9 mouse cellular contexts compared by ENCODE assay signal in the genomic region with DNA sequence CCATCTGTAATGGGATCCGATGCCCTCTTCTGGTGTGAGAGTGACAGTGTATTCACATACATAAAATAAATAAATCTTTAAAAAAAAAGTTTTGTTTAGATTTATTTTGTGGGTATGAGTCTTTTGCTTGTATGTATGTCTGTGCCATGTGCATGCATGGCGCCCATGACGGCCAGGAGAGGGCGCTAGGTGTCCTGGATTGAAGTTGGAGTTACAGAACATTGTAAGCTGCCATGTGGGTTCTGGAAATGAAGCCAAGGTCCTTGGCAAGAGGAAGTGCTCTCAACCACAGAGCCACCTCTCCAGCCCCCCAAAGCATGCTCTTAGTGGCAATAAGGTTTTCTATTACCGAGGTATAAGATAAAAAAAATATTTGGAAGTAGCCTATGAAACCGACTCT. TPM values are rescaled to one million over a fixed set of nuclear protein-coding genes. Genes with fewer than 3 reads are reported as not detected.
DNase-seq lines count a peak whose midpoint lies in the region; ATAC-seq lines count a peak whose summit lies in the region.
"Had no signal": no experiment of that assay in that cellular context is flagged by ENCODE, and none has a peak within 500 bp of the region (broad histone marks: within the 10 kb centered on the region; RNA-seq: fewer than 3 reads in every experiment).

No protein-coding gene starts in this region.

- no peak overlapping the region for H3K9ac ChIP-seq in forebrain, embryonic 14.5 days (ENCODE audit: low read length)
- H3K9ac ChIP-seq in midbrain, embryonic 14.5 days (replicated peaks; ENCODE audit: low read length) = no peak overlapping the region
- no peak overlapping the region for H3K9ac ChIP-seq in midbrain, embryonic 11.5 days (ENCODE audit: low read length)

- H3K9me3 ChIP-seq in forebrain, embryonic 14.5 days (replicated peaks; ENCODE audit: control insufficient read depth, low read length) = no peaks in the 10 kb centered on the region
- H3K9me3 ChIP-seq in forebrain, embryonic 10.5 days = no peaks in the 10 kb centered on the region
- H3K9me3 ChIP-seq in midbrain, embryonic 14.5 days (ENCODE audit: control insufficient read depth, low read length) = no peaks in the 10 kb centered on the region
- no peaks in the 10 kb centered on the region for H3K9me3 ChIP-seq in midbrain, embryonic 11.5 days (ENCODE audit: control insufficient read depth, low read length)

- H3K27ac ChIP-seq in forebrain, embryonic 14.5 days (ENCODE audit: low read depth, low read length) = no peak overlapping the region
- no peak overlapping the region for H3K27ac ChIP-seq in forebrain, embryonic 10.5 days
- H3K27ac ChIP-seq in midbrain, embryonic 14.5 days (replicated peaks; ENCODE audit: low read depth, low read length) = no peak overlapping the region
- H3K27ac ChIP-seq in midbrain, embryonic 11.5 days (ENCODE audit: low read depth, low read length) = no peak overlapping the region

- no peak for ATAC-seq in forebrain, embryonic 14.5 days
- ATAC-seq in midbrain, embryonic 14.5 days (ENCODE audit: low FRiP score, low TSS enrichment) = no peak
- ATAC-seq in midbrain, embryonic 11.5 days (ENCODE audit: low FRiP score) = no peak

- no peak overlapping the region for H3K4me2 ChIP-seq in forebrain, embryonic 14.5 days (ENCODE audit: low read length)
- H3K4me2 ChIP-seq in midbrain, embryonic 14.5 days (ENCODE audit: low read length) = no peak overlapping the region
- H3K4me2 ChIP-seq in midbrain, embryonic 11.5 days = no peak overlapping the region

- 76% methylated on average over 6 of the region's 6 CpGs for WGBS in forebrain, embryonic 14.5 days
- WGBS in forebrain, embryonic 10.5 days = 79% methylated on average over 6 of the region's 6 CpGs
- 87% methylated on average over 6 of the region's 6 CpGs for WGBS in midbrain, embryonic 14.5 days
- WGBS in midbrain, embryonic 11.5 days = 82% methylated on average over 6 of the region's 6 CpGs

- no peak overlapping the region for H3K4me3 ChIP-seq in forebrain, embryonic 14.5 days (ENCODE audit: low read depth, low read length)
- no peak overlapping the region for H3K4me3 ChIP-seq in forebrain, embryonic 10.5 days
- H3K4me3 ChIP-seq in midbrain, embryonic 14.5 days (replicated peaks; ENCODE audit: low read depth, low read length) = no peak overlapping the region
- H3K4me3 ChIP-seq in midbrain, embryonic 11.5 days (ENCODE audit: low read depth, low read length) = no peak overlapping the region
- H3K4me3 ChIP-seq: myocyte had no signal

- peak; percentile 36 for DNase-seq in forebrain, embryonic 14.5 days (ENCODE audit: low spot score)
- no peak for DNase-seq in forebrain, embryonic 10.5 days (ENCODE audit: extremely low spot score, low spot score)
- DNase-seq in midbrain, embryonic 14.5 days = peak; percentile 31
- DNase-seq in midbrain, embryonic 11.5 days (ENCODE audit: low spot score, missing footprints) = no peak
- peak; percentile 32 for DNase-seq in brain, adult 2 months (ENCODE audit: low read depth, low spot score)
- peak; percentile 68 for DNase-seq in lung, postnatal 14 days
- no peak for DNase-seq in cerebellum, adult 11-12 months
- DNase-seq in cerebellum, adult 11 months = no peak

- peaks cover 26% of the 10 kb centered on the region; the same call in 1 of the 2 replicates for H3K36me3 ChIP-seq in forebrain, embryonic 14.5 days (ENCODE audit: control insufficient read depth, insufficient read depth, low read length)
- peaks cover 90% of the 10 kb centered on the region for H3K36me3 ChIP-seq in forebrain, embryonic 10.5 days (replicated peaks)
- 0 out of 2 replicates have a peak, but pooled peaks cover 7% of the 10 kb centered on the region for H3K36me3 ChIP-seq in midbrain, embryonic 14.5 days (ENCODE audit: control insufficient read depth, insufficient read depth, low read length)
- H3K36me3 ChIP-seq in midbrain, embryonic 11.5 days (ENCODE audit: control insufficient read depth, insufficient read depth, low read length) = peaks cover 2% of the 10 kb centered on the region; the same call in 1 of the 2 replicates

- no peaks in the 10 kb centered on the region for H3K4me1 ChIP-seq in forebrain, embryonic 14.5 days (ENCODE audit: control insufficient read depth, insufficient read depth, low read length)
- H3K4me1 ChIP-seq in forebrain, embryonic 10.5 days = no peaks in the 10 kb centered on the region
- no peaks in the 10 kb centered on the region for H3K4me1 ChIP-seq in midbrain, embryonic 14.5 days (ENCODE audit: control insufficient read depth, insufficient read depth, low read length)
- no peaks in the 10 kb centered on the region for H3K4me1 ChIP-seq in midbrain, embryonic 11.5 days (ENCODE audit: control insufficient read depth, insufficient read depth, low read length)

- no peaks in the 10 kb centered on the region for H3K27me3 ChIP-seq in forebrain, embryonic 14.5 days (replicated peaks; ENCODE audit: control insufficient read depth, insufficient read depth, low read length)
- no peaks in the 10 kb centered on the region for H3K27me3 ChIP-seq in forebrain, embryonic 10.5 days (ENCODE audit: poor library complexity, severe bottlenecking)
- H3K27me3 ChIP-seq in midbrain, embryonic 14.5 days (ENCODE audit: control insufficient read depth, insufficient read depth, low read length) = no peaks in the 10 kb centered on the region
- no peaks in the 10 kb centered on the region for H3K27me3 ChIP-seq in midbrain, embryonic 11.5 days (ENCODE audit: control insufficient read depth, insufficient read depth, low read length)

RNA-seq across cellular contexts. Expression of gene Cenpu, which starts 7.6 kb away (rescaled TPM):
- 16.3 and 19.6 TPM in 2 replicates for polyA plus RNA-seq in forebrain, embryonic 14.5 days (2014; fragmentation: Nextera tagmentation; extraction: Ambion mirVana)
- 34.2 and 34.9 TPM in 2 replicates for polyA plus RNA-seq in forebrain, embryonic 10.5 days (2016; fragmentation: Nextera tagmentation; extraction: Ambion mirVana)
- 6.8 and 8.6 TPM in 2 replicates for polyA plus RNA-seq in midbrain, embryonic 14.5 days (2014; fragmentation: Nextera tagmentation; extraction: Ambion mirVana)
- polyA plus RNA-seq in midbrain, embryonic 11.5 days (2014; fragmentation: Nextera tagmentation; extraction: Ambion mirVana) = 32.6 and 35.3 TPM in 2 replicates

RNA-seq across cellular contexts. Expression of gene Primpol, which starts 57.6 kb away (rescaled TPM):
- polyA plus RNA-seq in forebrain, embryonic 14.5 days (2014; fragmentation: Nextera tagmentation; extraction: Ambion mirVana) = 6.7 and 9.4 TPM in 2 replicates
- polyA plus RNA-seq in forebrain, embryonic 10.5 days (2016; fragmentation: Nextera tagmentation; extraction: Ambion mirVana) = 8.5 and 9.9 TPM in 2 replicates
- 6.9 and 11.8 TPM in 2 replicates for polyA plus RNA-seq in midbrain, embryonic 14.5 days (2014; fragmentation: Nextera tagmentation; extraction: Ambion mirVana)
- 8.6 and 11.6 TPM in 2 replicates for polyA plus RNA-seq in midbrain, embryonic 11.5 days (2014; fragmentation: Nextera tagmentation; extraction: Ambion mirVana)

RNA-seq across cellular contexts. Expression of gene Casp3, which starts 57.7 kb away (rescaled TPM):
- 227 and 252 TPM in 2 replicates for polyA plus RNA-seq in forebrain, embryonic 14.5 days (2014; fragmentation: Nextera tagmentation; extraction: Ambion mirVana)
- polyA plus RNA-seq in forebrain, embryonic 10.5 days (2016; fragmentation: Nextera tagmentation; extraction: Ambion mirVana) = 132 and 139 TPM in 2 replicates
- 159 and 200 TPM in 2 replicates for polyA plus RNA-seq in midbrain, embryonic 14.5 days (2014; fragmentation: Nextera tagmentation; extraction: Ambion mirVana)
- polyA plus RNA-seq in midbrain, embryonic 11.5 days (2014; fragmentation: Nextera tagmentation; extraction: Ambion mirVana) = 151 and 165 TPM in 2 replicates

Comparison
In these comparisons a context has a peak if more than half of its experiments do, and no peak if none do; other contexts are left out.
1. DNase-seq: peak in forebrain, embryonic 14.5 days (single experiment), midbrain, embryonic 14.5 days (single experiment), brain, adult 2 months (single experiment) and lung, postnatal 14 days (single experiment); none in forebrain, embryonic 10.5 days (single experiment), midbrain, embryonic 11.5 days (single experiment), cerebellum, adult 11-12 months (single experiment) and cerebellum, adult 11 months (single experiment).